Mouse (Mus musculus): ENCODE data around the gene Coro2b.

Coro2b gene

DNA sequence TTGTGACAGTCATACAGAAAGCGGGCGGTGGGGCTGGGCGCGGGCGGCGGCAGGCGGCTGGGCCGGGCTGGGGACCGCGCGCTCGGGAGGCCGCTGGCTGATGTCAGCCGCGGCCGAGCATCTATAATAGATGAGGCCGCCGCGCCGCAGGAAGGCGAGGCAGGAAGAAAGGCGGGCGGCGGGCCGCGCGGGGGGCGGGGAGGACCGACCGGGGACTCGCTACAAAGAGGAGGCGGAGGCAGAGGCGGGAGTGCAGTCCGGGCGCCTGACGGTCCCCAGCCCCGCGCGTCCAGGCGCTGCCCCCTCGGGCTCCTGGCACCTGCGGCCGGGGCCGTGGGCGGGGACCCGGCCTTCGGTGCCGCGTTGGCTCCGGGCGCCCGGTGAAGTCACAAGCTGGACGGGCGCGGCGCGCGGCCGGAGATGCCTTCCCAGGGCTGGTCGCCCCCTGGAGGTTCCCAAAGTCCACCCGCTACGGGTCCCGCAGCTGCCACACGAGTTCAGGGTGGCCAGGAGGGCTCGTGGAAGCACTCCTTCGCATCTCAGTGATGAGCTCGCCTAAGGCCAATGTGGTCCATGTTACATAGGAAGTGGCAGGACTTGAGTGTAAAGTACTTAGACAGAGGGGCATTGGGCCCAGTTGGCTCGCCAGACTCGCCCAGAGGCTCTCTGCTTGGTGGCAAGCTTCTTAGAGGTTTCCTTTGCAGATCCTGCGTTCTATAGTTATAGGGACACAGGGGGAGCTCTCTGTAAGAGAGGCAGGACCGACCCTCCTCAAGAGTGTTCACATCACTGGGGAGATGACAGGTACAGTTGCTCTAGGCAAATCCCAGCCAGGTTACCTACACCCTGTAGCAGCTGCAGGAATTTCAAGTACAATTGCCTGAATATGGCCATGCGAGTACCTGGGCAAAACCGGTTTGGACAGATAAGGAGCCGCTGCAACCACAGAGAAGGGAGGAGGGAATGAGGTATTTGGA, at the start of gene Coro2b:
TSS of gene Coro2b (minus strand) at position 390 of the 977 bp plus-strand sequence.
- in situ Hi-C loops (cut with MboI): no loop called here

DNA sequence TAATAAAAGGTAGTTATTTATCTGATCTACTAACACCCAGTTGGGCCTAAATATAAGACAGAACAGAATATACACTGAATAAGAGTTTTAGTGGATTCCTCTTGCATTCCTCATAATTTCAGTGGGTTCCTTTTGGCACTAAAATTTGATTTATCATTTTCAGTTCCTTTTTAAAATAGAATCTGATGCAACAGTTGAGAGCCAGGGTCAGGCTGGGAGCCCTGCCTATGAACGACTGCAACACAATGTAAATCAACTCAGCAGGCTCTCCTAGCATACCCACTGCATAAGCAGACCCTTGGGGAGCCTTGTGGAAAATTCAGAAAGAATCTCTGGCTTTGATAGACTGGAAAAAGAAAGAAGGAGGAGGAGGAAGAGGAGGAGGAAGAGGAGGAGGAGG, 40.7 kb upstream of the Coro2b start:
- in situ Hi-C loops (cut with MboI): no loop called here

DNA sequence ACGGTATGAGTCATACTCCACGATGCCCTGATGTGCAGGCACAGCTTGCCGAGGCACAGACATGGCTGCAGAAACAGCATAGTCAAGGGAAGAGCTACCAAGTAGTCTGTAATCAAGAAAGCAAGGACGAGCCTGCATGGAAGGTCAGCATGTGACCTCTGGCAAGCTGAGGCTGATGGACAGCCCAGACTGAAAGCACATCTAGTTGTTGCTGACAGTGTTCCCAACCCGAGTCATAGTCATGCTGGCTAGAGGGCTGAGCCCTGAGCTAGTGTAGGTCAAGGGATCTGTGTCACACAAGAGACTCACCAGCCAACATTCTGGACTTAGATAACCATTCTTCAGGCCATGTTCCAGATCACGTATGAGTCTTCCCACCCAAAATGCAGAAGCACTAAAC, 32.3 kb upstream of the Coro2b start:
- in situ Hi-C loops (cut with MboI): no loop called here

DNA sequence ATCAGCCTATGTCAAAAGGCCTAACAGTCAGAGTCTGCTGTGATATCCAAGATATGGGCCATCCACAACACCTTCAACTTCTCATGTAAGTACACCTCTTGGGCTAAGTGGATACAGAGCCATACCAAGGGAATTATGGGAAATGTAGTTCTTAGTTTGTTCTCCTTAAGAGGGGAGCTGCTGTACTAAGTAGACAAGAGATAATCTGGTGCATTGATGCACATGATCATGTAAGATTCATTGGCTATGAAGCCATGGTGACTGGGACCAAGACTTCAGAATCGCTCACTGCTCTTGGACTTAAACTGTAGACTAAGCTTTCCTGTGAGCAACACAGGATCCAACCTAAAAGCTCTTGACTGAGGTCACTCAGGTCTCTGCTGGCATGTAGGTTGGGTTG, 31.0 kb upstream of the Coro2b start:
- in situ Hi-C loops (cut with MboI): no loop called here

DNA sequence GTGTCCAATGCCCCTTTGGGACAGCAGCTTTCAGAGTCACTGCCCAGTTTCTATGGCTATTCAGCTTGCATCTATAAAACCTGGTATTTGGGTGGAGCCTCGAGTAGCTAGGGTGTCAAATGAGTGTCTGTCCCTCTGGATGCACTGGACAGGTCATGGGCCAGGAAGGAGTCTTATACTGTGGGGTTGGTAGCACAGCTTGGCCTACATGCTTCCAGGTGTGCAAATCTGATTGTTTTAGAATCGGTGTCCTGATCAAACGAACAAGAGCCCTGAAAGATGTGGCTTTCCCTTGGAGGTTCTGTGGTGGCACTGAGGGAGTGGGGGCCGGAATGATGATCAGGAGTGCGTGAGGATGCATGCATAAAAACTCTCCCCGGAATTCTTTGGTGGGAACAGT, 25.4 kb upstream of the Coro2b start:
- in situ Hi-C loops (cut with MboI): no loop called here

DNA sequence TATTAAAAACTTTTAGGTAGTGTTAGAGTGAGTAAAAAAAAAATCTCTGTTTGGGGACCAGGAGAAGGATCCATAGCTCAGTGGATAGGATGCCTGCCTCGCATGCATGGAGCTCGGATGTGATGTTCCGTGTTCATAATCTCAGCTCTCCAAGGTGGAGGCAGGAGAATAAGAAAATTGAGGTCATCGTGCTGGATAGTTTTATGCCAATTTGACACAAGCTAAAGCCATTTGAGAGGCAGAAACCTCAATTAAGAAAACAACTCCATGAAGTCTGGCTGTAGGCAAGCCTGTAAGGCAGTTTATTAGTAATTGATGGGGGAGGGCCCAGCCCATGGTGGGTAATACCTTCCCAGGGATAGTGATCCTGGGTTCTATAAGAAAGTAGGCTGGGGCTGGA, 23.6 kb upstream of the Coro2b start:
- in situ Hi-C loops (cut with MboI): no loop called here

DNA sequence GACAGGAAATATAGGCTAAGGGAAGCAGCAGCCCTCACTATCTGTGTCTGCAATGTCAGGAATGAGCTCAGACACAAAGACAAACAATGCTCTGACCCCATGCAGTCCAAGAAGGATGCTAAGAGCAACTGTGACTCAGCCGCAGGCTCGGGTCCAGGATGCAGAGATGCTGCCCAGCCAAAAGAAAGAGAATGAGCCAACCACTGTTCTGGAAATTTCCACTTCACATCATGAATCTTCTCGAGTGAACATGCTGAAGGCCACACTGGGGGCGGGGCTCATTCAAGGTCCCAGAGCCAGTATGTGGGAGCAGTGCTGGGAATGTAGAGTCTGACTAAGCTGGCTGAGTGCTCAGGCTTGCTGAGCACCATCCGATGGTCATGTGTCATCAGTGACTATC, 23.2 kb upstream of the Coro2b start:
- in situ Hi-C loops (cut with MboI): no loop called here

DNA sequence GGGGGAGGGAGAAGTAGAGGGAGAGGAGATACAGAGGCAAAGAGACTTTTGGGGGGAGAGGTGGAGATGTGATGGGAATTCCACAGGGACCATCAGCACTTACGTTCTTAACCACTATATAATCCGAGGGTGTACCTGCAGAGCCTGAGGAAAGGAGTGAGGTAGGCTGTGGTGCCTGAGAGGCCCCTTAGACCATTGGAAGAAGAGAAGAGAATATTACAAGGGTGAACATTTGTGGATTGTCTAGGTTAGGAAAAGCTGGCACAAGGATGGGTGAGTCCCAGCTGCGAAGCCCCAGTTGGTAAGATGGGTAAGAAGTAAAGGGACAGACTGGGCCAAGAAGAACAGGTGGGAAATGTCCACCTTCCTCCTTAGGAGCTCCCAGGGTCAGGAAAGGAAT, 22.6 kb upstream of the Coro2b start:
- in situ Hi-C loops (cut with MboI): loop anchor here (10.0 kb wide), 1 partner anchor 265 kb away; no protein-coding TSS in a partner anchor

DNA sequence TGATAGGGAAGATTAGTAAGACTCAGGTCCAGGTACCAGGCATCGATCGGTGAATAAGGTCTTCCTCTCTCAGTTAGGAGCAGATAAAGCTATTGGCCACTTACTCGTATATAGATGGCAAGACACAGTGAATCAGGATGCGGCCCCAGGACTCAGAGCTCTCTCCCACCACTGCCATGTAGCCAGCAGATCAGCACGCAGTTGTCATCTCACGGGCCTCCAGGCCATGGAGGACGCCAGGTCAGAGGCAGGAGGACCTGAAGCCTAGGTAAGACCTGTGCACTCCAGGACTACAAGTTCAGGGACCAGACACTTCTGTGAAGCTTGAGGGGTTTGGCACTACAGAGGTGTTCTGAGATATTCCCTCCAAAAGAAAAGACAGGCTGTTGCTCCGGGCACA, 21.2 kb upstream of the Coro2b start:
- in situ Hi-C loops (cut with MboI): loop anchor here (10.0 kb wide), 1 partner anchor 263 kb away; no protein-coding TSS in a partner anchor

DNA sequence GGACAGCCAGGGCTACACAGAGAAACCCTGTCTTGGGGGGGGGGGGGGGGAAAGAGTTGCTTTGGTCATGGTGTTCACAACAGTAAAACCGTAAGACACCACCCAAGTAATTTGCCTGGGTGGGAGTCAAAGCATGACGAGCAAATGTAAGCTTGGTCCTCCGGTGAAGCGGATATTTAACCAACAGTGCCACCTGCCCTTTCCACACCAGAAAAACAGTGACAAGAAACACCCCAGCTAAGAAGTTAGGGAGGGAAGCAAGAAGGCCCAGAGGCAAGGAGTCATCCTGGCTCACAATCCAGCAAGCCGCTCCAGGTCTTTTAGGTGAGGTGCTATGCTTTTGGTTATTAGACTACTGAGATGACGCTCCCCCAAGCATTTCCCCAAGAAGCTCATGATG, 19.9 kb upstream of the Coro2b start:
- in situ Hi-C loops (cut with MboI): loop anchor here (10.0 kb wide), 1 partner anchor 262 kb away; no protein-coding TSS in a partner anchor

DNA sequence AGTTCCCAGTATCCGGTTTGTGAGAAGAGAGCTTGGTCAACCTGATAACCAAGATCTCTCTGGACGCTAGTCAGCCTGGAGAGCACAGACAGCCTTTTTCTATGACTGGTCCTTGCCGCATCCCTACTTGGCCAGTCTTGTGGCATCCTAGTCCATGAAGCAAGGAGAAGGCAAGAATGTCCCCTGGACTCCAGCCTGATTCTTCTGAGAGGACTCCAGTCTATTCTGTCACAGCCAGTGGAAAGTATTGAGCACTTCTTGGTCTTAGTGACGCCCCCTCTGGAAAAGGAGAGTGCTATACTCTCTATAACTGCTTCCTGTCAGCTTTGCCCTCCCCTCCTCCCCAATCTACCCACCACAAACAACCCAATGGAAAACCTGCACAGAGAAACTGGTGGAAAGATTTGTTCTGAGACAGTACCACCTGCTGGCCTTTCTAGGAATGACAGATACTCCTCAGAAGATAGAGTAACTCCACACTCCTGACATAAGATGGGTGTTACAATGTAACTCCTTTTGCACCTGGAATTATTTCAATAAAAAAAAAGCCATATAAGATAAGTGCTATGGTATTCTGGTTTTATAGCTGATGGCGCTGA, 18.5 kb upstream of the Coro2b start:
- in situ Hi-C loops (cut with MboI): loop anchor here (10.0 kb wide), 1 partner anchor 261 kb away; no protein-coding TSS in a partner anchor

DNA sequence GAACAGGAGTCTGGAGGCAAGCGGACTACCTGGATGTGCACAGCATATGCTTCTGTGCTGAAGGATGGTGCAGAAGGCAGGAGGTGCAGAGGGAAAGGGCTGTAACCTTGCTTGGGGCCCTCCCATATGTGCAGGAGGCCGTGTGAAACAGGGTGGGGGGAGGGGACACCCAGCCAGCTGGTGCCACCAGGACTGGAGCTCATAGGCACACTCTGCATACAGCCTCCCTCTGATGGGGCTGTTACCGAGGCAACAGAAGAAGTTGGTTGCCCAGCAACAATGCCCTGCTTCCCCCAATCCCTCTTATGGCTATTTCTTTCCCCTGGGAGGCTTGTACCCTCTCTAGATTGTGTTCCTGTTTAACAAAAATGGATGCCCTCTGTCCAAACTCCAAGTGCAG, 17.8 kb upstream of the Coro2b start:
- in situ Hi-C loops (cut with MboI): loop anchor here (10.0 kb wide), 1 partner anchor 260 kb away; no protein-coding TSS in a partner anchor

DNA sequence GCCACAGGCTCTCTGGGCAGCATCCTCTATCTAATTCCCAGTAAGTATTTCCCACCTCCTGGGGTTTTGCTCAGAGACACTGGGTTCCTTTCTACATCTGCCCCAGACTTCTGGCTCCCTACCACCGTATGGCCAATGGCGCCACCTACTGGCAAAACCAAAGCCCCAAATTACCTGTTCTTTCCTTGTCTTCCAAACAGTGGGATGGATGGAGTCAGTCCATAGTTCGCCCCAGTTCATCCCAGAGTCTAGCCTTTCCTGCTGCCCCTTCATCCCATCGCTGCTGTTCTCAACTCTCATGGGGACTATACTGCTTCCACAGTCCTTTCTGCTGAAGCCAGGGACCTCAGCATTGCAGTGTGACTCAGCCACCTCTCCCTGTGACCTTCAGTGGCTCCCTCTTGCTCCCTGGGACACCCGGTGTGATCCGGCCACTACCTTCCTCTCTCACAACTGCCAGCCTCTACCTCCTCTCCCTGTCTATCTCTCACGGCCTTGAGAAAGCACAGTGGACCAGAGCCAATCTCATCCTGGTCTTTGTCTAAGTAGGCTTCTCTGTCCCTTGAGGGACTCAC, 16.6 kb upstream of the Coro2b start:
- in situ Hi-C loops (cut with MboI): loop anchor here (10.0 kb wide), 1 partner anchor 259 kb away; no protein-coding TSS in a partner anchor

DNA sequence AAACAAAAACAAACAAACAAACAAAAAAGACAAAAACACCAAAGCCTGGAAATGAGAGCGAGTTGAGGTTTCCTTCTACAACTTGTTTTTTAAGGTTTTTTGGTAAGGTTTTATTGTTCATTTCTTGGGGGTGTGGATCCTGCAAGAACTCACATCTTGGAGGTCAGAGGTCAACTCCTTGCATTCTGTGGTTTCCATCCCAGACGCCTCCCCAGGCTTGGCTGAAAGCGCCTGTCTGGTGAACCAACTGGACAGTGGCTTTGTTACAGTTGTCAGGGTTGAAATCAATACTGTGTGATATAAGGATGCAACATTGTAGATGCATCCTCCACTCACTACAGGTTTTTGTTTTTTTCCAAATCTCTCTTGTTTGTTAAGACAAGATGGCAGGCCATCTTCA, 14.7 kb upstream of the Coro2b start:
- in situ Hi-C loops (cut with MboI): loop anchor here (10.0 kb wide), 1 partner anchor 257 kb away; no protein-coding TSS in a partner anchor

DNA sequence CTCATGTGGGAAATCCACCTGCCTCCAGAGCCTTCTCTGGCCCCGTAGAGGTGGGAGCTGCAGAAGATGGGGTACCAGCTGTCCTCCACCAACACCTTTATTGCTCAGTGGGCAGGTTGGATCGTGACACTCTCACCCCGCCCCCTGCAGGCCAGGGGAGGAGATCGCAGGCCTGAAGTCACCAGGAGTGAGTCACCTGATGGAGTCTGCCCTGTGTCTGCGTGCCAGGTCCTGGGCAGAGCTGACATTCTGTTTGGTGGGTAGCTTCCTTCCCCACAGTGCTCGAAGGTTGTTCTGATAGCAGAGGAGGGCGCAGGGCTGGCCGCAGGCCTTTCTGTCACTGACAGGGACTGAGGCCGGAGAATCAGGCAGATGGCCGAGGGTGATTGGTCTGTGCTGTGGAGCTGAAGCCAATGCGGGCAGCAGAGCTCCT, 13.8 kb upstream of the Coro2b start:
- in situ Hi-C loops (cut with MboI): loop anchor here (10.0 kb wide), 1 partner anchor 256 kb away; no protein-coding TSS in a partner anchor

DNA sequence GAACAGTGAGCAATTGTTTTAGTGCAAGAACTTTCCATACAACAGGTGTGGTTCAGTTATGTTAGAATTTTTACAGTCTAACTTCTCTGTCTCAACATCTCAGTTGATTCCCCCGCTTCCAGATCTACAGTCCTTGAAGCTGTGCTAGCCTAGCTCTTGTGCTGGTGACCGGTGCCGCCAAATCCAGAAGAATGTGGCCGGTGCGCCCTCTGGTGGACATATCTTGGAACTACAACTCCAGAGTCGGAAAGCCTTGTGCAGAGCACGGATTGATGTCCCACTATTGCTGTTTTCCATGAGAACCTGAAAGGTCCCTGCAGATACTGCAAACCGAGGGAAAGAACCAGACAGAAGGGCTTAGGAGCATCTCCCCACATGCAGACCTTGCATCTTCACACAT, 13.0 kb upstream of the Coro2b start:
- in situ Hi-C loops (cut with MboI): loop anchor here (10.0 kb wide), 1 partner anchor 255 kb away; no protein-coding TSS in a partner anchor

DNA sequence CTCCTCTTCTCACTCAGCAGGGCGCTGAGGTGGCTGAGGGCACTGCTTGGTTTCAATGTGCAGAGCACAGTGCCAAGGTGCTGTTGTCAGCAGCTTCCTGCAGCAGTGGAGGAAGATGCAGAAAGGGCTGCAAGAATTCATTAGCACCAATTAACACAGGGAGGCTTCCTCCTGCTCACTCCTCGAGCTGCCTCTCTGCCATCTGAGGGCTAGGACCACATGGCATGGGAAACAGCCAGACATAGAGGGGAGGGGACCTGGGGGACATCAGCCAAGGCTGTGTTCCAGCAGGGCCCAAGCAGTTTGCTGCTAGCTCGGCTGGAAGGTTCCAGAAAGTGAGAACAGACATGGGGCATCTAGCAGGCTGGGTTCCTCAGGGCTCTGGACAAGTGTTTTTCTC, 10.6 kb upstream of the Coro2b start:
- in situ Hi-C loops (cut with MboI): no loop called here

DNA sequence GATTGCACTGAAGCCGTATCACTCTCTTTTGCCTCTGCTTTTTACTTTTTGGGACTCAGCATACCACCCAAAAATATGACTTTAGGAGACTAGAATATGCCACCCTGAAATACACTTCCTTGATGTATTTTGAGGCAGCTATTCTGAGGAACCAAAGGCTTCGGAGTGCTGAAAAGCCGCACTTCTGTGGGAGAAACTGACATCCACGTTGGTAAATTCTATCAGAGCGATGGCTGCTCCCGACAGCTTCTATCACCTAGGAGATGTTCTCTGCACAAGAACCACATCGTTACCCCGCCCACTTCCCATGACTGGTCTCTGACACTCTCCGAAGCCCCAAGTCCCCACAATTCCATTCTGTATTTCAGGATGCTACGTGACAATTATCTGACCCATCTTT, 8.0 kb upstream of the Coro2b start:
- in situ Hi-C loops (cut with MboI): no loop called here

DNA sequence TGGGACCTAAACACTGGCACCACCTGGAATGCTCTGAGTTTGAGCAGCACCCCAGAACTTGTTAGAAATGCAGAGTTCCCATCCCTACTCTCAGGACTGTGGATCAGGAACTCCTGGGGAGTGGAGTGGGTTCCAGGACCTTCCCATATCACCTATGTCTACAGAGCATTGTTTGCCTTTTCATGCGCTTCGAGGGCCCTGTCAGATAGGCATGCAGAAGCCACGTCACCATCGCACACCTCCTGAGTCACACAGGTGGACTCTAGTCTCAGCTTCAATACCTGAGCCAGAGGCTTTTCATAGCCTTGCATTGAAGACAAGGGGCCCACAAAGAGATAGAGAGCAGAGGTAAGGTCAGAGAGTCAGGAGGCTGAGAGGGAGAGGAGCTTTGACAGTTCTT, 7.0 kb upstream of the Coro2b start:
- in situ Hi-C loops (cut with MboI): no loop called here

DNA sequence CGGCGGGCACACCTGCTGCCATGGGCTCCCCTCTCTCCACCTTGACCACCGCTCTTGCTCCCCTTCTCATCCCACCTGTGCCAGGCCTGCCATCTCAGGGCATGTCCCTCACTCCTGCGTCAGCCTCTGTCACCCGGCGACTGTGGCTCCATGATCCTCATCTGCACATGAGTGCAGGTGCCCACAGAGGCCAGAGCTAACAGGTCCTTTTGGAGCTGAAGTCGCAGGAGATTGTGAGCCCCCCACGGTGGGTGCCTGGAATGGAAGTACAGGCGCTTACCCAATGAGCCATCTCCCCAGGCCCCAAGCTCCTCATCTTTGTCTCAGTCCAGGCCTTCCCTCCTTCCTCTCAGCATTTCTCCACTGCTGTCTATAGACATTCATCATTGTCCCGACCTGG, 4.8 kb upstream of the Coro2b start:
- in situ Hi-C loops (cut with MboI): no loop called here

DNA sequence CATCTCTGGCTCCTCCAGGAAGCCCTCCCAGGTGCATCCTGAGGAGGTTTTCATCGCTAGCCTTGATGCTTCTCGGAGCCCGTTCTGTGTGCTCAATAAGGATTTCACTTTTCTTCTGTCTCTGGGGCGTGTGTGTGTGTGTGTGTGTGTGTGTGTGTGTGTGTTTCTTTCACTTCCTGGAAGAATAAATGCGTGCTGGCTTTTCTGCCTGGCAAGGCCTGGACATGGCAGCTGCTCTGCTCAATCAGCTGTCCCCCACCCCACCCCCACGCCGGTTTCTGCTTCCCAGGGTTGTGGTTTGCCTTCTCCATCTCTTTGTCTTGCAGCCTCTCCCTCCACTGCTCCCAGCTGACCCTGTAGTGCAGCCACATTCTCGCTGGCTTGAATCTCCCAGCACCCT, 4.3 kb upstream of the Coro2b start:
- in situ Hi-C loops (cut with MboI): no loop called here

DNA sequence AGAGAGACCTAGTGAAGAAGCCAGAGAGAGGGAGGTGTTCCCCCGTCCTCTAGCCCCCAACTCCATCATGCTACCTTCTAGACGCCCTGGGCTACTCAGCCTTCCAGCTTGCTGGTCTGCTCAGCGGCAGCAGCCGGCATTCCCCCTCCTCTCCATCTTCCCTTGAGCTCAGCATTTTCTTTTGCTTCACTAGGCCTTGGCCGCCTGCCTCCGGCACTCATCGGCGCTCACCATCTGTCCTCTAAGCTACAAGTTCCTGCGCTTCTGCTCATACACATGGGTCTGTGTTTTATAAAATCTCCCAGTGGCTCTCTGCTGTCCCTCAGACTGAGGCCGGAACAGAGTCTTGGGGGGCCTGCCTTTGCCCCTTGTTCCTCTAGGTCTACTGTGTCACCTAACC, 3.9 kb upstream of the Coro2b start:
- in situ Hi-C loops (cut with MboI): no loop called here

Measured in mature B cell (primary cell).